Mouse (Mus musculus): Measurements from ENCODE around the gene Olfml2b.

DNA sequence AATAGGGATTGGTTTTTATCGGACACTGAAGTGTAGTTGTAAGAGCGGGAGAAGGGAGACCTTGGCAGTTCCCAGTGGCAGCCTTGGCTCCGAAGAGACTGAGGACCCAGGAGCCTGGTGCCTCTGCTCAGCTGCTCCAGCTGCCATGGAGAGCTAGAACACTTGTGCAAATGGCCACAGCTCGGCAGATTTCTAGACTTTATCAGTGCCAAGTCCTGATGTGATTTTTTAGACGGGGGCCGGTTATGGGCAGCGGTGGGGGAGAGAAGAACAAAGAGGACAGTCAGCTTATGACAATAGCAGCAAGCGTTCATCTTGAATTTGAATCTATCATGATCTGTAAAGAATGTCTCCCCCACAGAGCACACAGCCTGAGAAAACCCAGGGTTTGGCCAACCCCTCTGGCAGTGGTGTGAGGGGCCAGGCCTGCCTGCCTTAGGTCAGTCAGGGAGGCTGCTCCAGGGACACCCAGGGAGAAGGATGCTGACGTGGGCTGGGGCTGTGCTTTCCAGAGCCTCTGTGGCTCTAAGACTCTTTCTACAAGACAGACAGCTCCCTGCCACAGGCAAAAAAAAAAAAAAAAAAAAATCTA lies 29.9 kb downstream of the Olfml2b start:
- TF ChIP-seq CTCF (IDR thresholded peaks at IDR 0.05; ENCODE audit: low read depth, low read length) (no peak), POLR2A (IDR thresholded peaks at IDR 0.05; ENCODE audit: insufficient read depth, low read length) (no peak)
